Mouse (Mus musculus): Measurements from ENCODE around the gene Gm49450.

DNA sequence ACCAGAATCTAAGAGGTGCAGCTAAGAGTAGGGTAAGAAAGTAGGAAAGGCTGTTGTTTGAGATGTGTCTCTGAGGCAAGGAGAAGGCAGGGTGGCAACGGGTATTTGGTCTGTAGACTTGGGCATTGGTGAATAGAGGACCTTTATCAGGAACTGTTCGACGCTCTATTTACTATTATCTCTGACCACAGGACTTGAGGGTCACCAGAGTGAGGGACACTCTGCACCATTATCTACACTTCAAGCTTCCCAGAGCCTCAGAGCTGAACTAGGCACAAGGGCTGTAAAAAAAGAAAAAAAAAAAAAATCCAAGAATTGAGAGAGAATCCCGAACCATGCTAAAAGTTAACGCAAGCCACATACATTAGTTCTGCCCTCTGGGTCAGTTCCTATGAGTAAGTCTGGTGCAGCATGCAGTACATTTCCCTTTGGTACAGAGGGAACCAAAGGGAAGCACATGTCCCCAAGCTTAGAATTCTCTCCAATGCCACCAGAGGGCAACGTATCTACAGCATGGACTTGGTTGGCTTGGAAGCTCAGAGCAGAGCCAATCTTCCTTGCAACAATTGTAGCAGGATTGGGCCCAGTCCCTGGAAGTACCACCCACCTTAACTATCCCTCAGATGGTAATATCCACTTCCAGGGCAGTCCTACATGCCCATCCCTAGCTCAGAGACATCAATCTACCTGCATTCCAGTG, 61.3 kb downstream of the Gm49450 start:
- no peak for TF ChIP-seq POLR2A (IDR thresholded peaks at IDR 0.05; ENCODE audit: control insufficient read depth, extremely low read depth, insufficient read depth, low read length, poor library complexity)
- TF ChIP-seq CTCF (IDR thresholded peaks at IDR 0.05; ENCODE audit: borderline replicate concordance, control insufficient read depth, extremely low read depth, insufficient read depth, low read length, poor library complexity) = no peak
